Mouse (Mus musculus): Measurements from ENCODE around the gene Arpc2.
"Not testable (repeated sequence)": the region's sequence is repeated elsewhere in the genome, so short reads cannot be mapped to it uniquely, and the experiment has no call there.

Gene Arpc2

GRCm38 (mm10) chr1:74283686-74284463 lies 48.0 kb downstream of the Arpc2 start:
- peak; percentile 27 to 48 for DNase-seq (ENCODE audit: low spot score in 2 of 2)

- DNase-seq (ENCODE audit: low spot score in 2 of 2): peak; percentile 100
Measured at GRCm38 (mm10) chr1:74284543-74285160, 48.8 kb downstream of the Arpc2 start, which contains the start of the genes Aamp and Pnkd. TSS of gene Aamp (minus strand) at chr1:74284738. TSS of gene Pnkd (plus strand) at chr1:74284930.

GRCm38 (mm10) chr1:74285212-74286010 lies 49.5 kb downstream of the Arpc2 start:
- DNase-seq (ENCODE audit: low spot score in 2 of 2): no peak

GRCm38 (mm10) chr1:74286869-74287607 lies 51.2 kb downstream of the Arpc2 start:
- DNase-seq (ENCODE audit: low spot score in 2 of 2): not testable (repeated sequence)

- DNase-seq (ENCODE audit: low spot score in 2 of 2): no peak
Measured at GRCm38 (mm10) chr1:74288327-74288726, 52.4 kb downstream of the Arpc2 start.

- no peak for DNase-seq (ENCODE audit: low spot score in 2 of 2)
Measured at GRCm38 (mm10) chr1:74289248-74289647, 53.4 kb downstream of the Arpc2 start.

GRCm38 (mm10) chr1:74289740-74290139 lies 53.9 kb downstream of the Arpc2 start:
- no peak for DNase-seq (ENCODE audit: low spot score in 2 of 2)

GRCm38 (mm10) chr1:74290141-74290540 lies 54.3 kb downstream of the Arpc2 start:
- no peak for DNase-seq (ENCODE audit: low spot score in 2 of 2)

- DNase-seq (ENCODE audit: low spot score in 2 of 2): no peak
Measured at GRCm38 (mm10) chr1:74292331-74293020, 56.6 kb downstream of the Arpc2 start.

GRCm38 (mm10) chr1:74293306-74293960 lies 57.5 kb downstream of the Arpc2 start:
- no peak for DNase-seq (ENCODE audit: low spot score in 2 of 2)

GRCm38 (mm10) chr1:74294090-74294643 lies 58.3 kb downstream of the Arpc2 start:
- no peak for DNase-seq (ENCODE audit: low spot score in 2 of 2)

GRCm38 (mm10) chr1:74294733-74295455 lies 59.0 kb downstream of the Arpc2 start:
- no peak for DNase-seq (ENCODE audit: low spot score in 2 of 2)

GRCm38 (mm10) chr1:74295456-74296171 lies 59.7 kb downstream of the Arpc2 start:
- peak; percentile 80 to 87 for DNase-seq (ENCODE audit: low spot score in 2 of 2)

GRCm38 (mm10) chr1:74296477-74296876 lies 60.6 kb downstream of the Arpc2 start:
- no peak for DNase-seq (ENCODE audit: low spot score in 2 of 2)

- DNase-seq (ENCODE audit: low spot score in 2 of 2): no peak
Measured at GRCm38 (mm10) chr1:74297269-74297668, 61.4 kb downstream of the Arpc2 start.

GRCm38 (mm10) chr1:74298157-74298750 lies 62.4 kb downstream of the Arpc2 start:
- DNase-seq (ENCODE audit: low spot score in 2 of 2): no peak

- no peak for DNase-seq (ENCODE audit: low spot score in 2 of 2)
Measured at GRCm38 (mm10) chr1:74298996-74299395, 63.1 kb downstream of the Arpc2 start.

GRCm38 (mm10) chr1:74300347-74301110 lies 64.6 kb downstream of the Arpc2 start:
- no peak for DNase-seq (ENCODE audit: low spot score in 2 of 2)
